Mouse (Mus musculus): ENCODE measurements at regions not wholly inside any gene's neighbourhood (a gene's known extent, or its start where the extent isn't known, plus 50 kb on each side); places are given as distances from the start of the nearest gene placed in this dataset.

DNA sequence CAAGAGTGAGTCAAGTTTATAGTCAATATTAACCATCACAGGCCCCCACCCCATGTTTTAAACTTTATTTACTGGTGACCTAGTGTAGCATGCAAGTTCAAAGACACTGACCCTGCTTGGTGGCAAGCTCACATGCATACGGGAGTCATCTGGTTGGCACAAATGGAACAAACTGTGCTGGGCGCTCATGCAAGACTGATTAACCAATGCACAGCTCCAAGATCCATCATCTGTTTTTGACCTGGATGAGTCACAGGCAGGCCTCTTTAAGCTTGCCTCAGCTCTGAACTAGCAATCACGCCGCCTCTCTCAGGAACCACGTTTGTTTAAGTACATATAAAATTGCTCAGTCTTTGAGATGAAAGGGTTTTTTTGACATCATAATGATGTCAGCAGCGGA, 313.1 kb downstream of the Irs2 start:
- in situ Hi-C loops (cut with MboI; ENCODE audit: unreplicated experiment in 2 of 2): no loop called here

DNA sequence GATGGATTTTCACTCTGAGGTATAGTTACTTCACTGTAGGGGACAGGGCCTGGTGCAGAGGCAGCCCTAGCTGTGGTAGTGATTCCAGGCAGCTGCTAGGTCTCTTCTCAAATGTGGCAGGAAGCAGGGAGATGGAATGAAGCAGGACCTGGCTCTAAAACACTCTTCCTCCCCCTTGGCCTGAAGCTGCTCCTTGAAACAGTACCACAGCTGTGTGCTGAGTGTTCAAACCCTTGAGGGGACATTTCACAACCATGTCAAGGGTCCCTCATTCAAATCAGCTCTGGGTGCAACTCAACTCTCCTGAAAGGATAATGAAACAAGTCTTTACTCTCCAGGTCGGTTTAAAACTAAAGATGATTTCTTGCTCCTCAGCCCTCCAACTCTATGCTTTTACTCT, 317.6 kb downstream of the Irs2 start:
- in situ Hi-C loops (cut with MboI; ENCODE audit: unreplicated experiment in 2 of 2): no loop called here

DNA sequence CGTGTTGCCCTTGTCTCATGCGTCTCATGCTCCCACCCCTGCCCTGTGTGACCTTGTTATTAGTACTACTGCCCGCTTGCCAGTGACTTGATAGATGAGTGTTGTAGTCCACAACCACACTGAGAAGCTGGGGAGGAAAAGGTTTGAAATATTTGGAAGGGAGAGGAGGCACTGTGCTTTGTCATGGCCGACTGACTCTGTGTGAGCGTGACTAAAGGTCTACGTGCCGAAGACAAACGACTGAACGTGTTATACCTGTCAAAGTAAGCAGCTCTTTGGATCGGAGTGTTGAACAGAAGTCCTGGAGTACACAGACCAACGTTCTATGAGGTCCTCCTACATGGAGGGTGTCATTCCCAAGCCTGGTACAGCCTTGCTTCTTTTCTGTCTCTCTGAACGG, 318.4 kb downstream of the Irs2 start:
- in situ Hi-C loops (cut with MboI; ENCODE audit: unreplicated experiment in 2 of 2): no loop called here

GRCm38 (mm10) chr8:10687867-10688561, 320.2 kb downstream of the Irs2 start:
- in situ Hi-C loops (cut with MboI; ENCODE audit: unreplicated experiment in 2 of 2): no loop called here
